Mouse (Mus musculus) kidney, adult 8-10 months (tissue): ENCODE results near the gene Plcb4.
"Not testable (repeated sequence)": the region's sequence is repeated elsewhere in the genome, so short reads cannot be mapped to it uniquely, and the experiment has no call there.

Source experiments
- DNase-seq, 2 experiments: peaks; one replicate each; pipeline ENCODE4 v3.0.0; 2022

Plcb4 gene

GRCm38 (mm10) chr2:135675284-135675683, 16.5 kb downstream of the Plcb4 start:
- DNase-seq, result no peak

GRCm38 (mm10) chr2:135676978-135677501, 18.2 kb downstream of the Plcb4 start:
- DNase-seq, result no peak

- no peak for DNase-seq
Measured at GRCm38 (mm10) chr2:135677601-135678000, 18.8 kb downstream of the Plcb4 start.

- DNase-seq, result no peak
Measured at GRCm38 (mm10) chr2:135680001-135680400, 21.2 kb downstream of the Plcb4 start.

GRCm38 (mm10) chr2:135680406-135681134, 21.8 kb downstream of the Plcb4 start:
- DNase-seq, result no peak

GRCm38 (mm10) chr2:135683684-135684440, 25.1 kb downstream of the Plcb4 start:
- DNase-seq, result no peak

GRCm38 (mm10) chr2:135686692-135687091, 27.9 kb downstream of the Plcb4 start:
- peak in 1 of 2 experiments; percentile 37 for DNase-seq

- no peak for DNase-seq
Measured at GRCm38 (mm10) chr2:135687585-135687984, 28.8 kb downstream of the Plcb4 start.

GRCm38 (mm10) chr2:135692568-135693488, 34.0 kb downstream of the Plcb4 start:
- DNase-seq, result peak in 1 of 2 experiments; percentile 51

- no peak for DNase-seq
Measured at GRCm38 (mm10) chr2:135700686-135701413, 42.0 kb downstream of the Plcb4 start.

GRCm38 (mm10) chr2:135704673-135705072, 45.9 kb downstream of the Plcb4 start:
- no peak for DNase-seq

- no peak for DNase-seq
Measured at GRCm38 (mm10) chr2:135707305-135707704, 48.5 kb downstream of the Plcb4 start.

GRCm38 (mm10) chr2:135708386-135708785, 49.6 kb downstream of the Plcb4 start:
- DNase-seq, result no peak

- no peak for DNase-seq
Measured at GRCm38 (mm10) chr2:135708796-135709195, 50.0 kb downstream of the Plcb4 start.

GRCm38 (mm10) chr2:135709736-135710135, 50.9 kb downstream of the Plcb4 start:
- DNase-seq, result not testable (repeated sequence)

- DNase-seq, result peak in 1 of 2 experiments; percentile 13
Measured at GRCm38 (mm10) chr2:135711049-135711924, 52.5 kb downstream of the Plcb4 start.

- peak; percentile 79 to 86 for DNase-seq
Measured at GRCm38 (mm10) chr2:135711925-135712288, 53.1 kb downstream of the Plcb4 start.

- DNase-seq, result no peak
Measured at GRCm38 (mm10) chr2:135712331-135712730, 53.5 kb downstream of the Plcb4 start.

GRCm38 (mm10) chr2:135712921-135713320, 54.1 kb downstream of the Plcb4 start:
- DNase-seq, result no peak

GRCm38 (mm10) chr2:135716180-135716579, 57.4 kb downstream of the Plcb4 start:
- DNase-seq, result no peak
